Mouse (Mus musculus): Measurements from ENCODE around the gene Rbms3.

GRCm38 (mm10) chr9:116674191-116674590 is 955.5 kb downstream of the Rbms3 start:
- TF ChIP-seq CTCF (IDR thresholded peaks at IDR 0.05) = no peak
- no peak for TF ChIP-seq POLR2A (IDR thresholded peaks at IDR 0.05; ENCODE audit: insufficient read depth, low read depth, low read length)
- no peak for TF ChIP-seq EP300 (IDR thresholded peaks at IDR 0.05; ENCODE audit: insufficient read depth, low read depth, low read length)
